In the genomic region with DNA sequence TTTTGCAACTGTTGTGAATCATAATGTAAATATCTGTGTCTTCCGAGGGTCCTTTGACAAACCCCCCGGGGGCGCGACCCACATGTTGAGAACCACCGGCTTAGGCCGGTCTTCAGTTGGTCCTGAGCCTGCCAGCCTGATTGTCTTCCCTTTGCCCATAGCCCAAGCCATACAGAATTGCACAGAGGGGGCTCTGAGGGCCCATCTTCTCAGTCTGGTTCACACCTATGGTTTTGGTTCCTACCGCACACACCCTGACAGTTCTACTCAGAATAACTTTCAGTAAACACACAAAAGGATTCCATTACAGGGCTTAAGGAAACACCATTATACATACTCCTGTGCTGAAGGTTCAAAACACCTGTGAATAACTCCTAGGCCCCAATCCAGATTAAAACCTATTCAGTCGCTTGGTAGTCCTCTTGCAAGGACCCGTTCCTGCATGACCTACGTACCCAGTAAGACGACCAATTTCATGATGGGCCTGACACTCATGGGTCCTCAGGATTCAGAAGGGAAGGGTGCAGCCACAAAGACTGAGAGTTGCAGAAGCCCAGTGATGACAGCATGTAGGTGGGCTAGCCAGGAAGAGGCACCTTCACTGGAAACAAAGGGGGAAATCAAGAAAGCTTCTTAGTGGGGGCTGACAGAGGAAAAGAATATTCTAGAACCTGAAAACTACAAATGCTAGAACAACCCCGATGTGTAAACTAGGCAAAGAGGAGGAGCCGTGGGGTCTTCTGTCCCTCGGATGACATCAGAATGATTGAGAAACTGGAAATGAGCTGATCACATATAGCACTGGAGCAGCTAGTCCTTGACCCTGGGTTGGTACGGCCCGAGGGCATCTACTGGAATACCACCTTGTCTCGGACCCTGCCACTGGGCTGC, we compare ENCODE assay signal across 8 mouse cellular contexts. TPM values are rescaled to one million over a fixed set of nuclear protein-coding genes. Genes with fewer than 3 reads are reported as not detected.
A peak's percentile ranks its signal among the peaks of the same experiment; 100 is the strongest.
DNase-seq lines count a peak whose midpoint lies in the region; ATAC-seq lines count a peak whose summit lies in the region.

No protein-coding gene starts in this region.

- intact Hi-C loops in heart, postnatal 10 days (cut with DNase I): loop anchor here (1.0 to 5.0 kb wide), 3 partner anchors 519 to 773 kb away; no protein-coding TSS in a partner anchor

- ATAC-seq in kidney, embryonic 16.5 days (ENCODE audit: low FRiP score, low TSS enrichment): no peak
- ATAC-seq in activated CD4-positive, CD25-positive, alpha-beta regulatory T cell, adult 4 months: peak; percentile 22
- no peak; the same call in 1 of the 2 replicates for ATAC-seq in liver, embryonic 16.5 days (ENCODE audit: low read depth)

- WGBS in kidney, embryonic 16.5 days: 44% methylated on average over 17 of the region's 17 CpGs
- WGBS in liver, embryonic 16.5 days (ENCODE audit: insufficient replicate concordance): 56% methylated on average over 17 of the region's 17 CpGs

- H3K9ac ChIP-seq in kidney, embryonic 16.5 days (replicated peaks; ENCODE audit: low read length): peak overlapping the region; percentile 95
- peak overlapping the region; percentile 85 for H3K9ac ChIP-seq in liver, embryonic 16.5 days (ENCODE audit: low read depth, low read length)

- H3K4me2 ChIP-seq in kidney, embryonic 16.5 days (replicated peaks; ENCODE audit: low read depth, low read length): peak overlapping the region; percentile 69
- peak overlapping the region; percentile 80 for H3K4me2 ChIP-seq in liver, embryonic 16.5 days (ENCODE audit: low read depth, low read length)

- H3K9me3 ChIP-seq in kidney, embryonic 16.5 days (ENCODE audit: low read length): no peaks in the 10 kb centered on the region
- no peaks in the 10 kb centered on the region for H3K9me3 ChIP-seq in liver, embryonic 16.5 days (replicated peaks; ENCODE audit: control insufficient read depth, low read length)

- no peak for DNase-seq in kidney, adult 11 months
- DNase-seq in heart, postnatal 10 days: peak; percentile 41 to 46
- DNase-seq in thymus, postnatal 25 days: peak; percentile 40
- DNase-seq in urinary bladder, postnatal 10 days (ENCODE audit: low spot score): no peak
- no peak for DNase-seq in right cerebral cortex, postnatal 14 days

- peaks cover 3% of the 10 kb centered on the region; the same call in 1 of the 2 replicates for H3K36me3 ChIP-seq in kidney, embryonic 16.5 days (ENCODE audit: insufficient read depth, low read length)
- no peaks in the 10 kb centered on the region for H3K36me3 ChIP-seq in liver, embryonic 16.5 days (ENCODE audit: control insufficient read depth, insufficient read depth)

- peaks cover 33% of the 10 kb centered on the region for H3K4me1 ChIP-seq in kidney, embryonic 16.5 days (ENCODE audit: insufficient read depth, low read length)
- peaks cover 29% of the 10 kb centered on the region for H3K4me1 ChIP-seq in liver, embryonic 16.5 days (ENCODE audit: control insufficient read depth, low read depth, low read length)

- no peaks in the 10 kb centered on the region for H3K27me3 ChIP-seq in kidney, embryonic 16.5 days (ENCODE audit: insufficient read depth, low read length)
- no peaks in the 10 kb centered on the region for H3K27me3 ChIP-seq in liver, embryonic 16.5 days (ENCODE audit: control insufficient read depth, insufficient read depth, low read depth, low read length)

- H3K27ac ChIP-seq in kidney, embryonic 16.5 days (ENCODE audit: low read length): peak overlapping the region; percentile 95
- H3K27ac ChIP-seq in liver, embryonic 16.5 days (ENCODE audit: low read length): peak overlapping the region; percentile 92

- peak overlapping the region; percentile 59 for H3K4me3 ChIP-seq in kidney, embryonic 16.5 days (ENCODE audit: low read length)
- peak overlapping the region; percentile 75 for H3K4me3 ChIP-seq in liver, embryonic 16.5 days (ENCODE audit: low read depth, low read length)

RNA-seq across cellular contexts. Expression of a gene that starts 18.8 kb away (rescaled TPM):
- 130 and 153 TPM in 2 replicates for polyA plus RNA-seq in kidney, embryonic 16.5 days (2015; fragmentation: Nextera tagmentation; extraction: Ambion mirVana)
- 100 to 1,000 TPM; 109 to 180 TPM for polyA plus RNA-seq in activated CD4-positive, CD25-positive, alpha-beta regulatory T cell, adult 4 months (2017; shearing (Covaris generic))
- total RNA-seq in heart, postnatal 10 days (2021): 100 to 1,000 TPM; 126 to 152 TPM
- polyA plus RNA-seq in liver, embryonic 16.5 days (2015; fragmentation: Nextera tagmentation; extraction: Ambion mirVana): 22.2 and 30.4 TPM in 2 replicates

Comparison
In these comparisons a context has a peak if more than half of its experiments do, and no peak if none do; other contexts are left out.
1. DNase-seq: peak in heart, postnatal 10 days (2 of 2) and thymus, postnatal 25 days (single experiment); none in kidney, adult 11 months (single experiment), urinary bladder, postnatal 10 days (single experiment) and right cerebral cortex, postnatal 14 days (single experiment).